Mouse (Mus musculus) spleen, adult 2 months (tissue): Measurements from ENCODE around the gene Slc22a14. TPM values are rescaled to one million over a fixed set of nuclear protein-coding genes. Genes with fewer than 3 reads are reported as not detected.

Source experiments
- DNase-seq, 2 experiments: peaks; one replicate each; pipeline versions ENCODE4 v3.0.0 to v3.0.0-alpha.2; 2012 to 2021; ENCODE audit warnings: low spot score in 2 of 2, low read depth in 1 of 2
- H3K27ac ChIP-seq: fragments of 200-500 bp; 2 replicates; pipeline ENCODE4 v1.5.1; 2012; ENCODE audit warnings: low read length, inconsistent platforms; ENCODE audit not compliant: insufficient read depth
- H3K27me3 ChIP-seq: fragments of 200-500 bp; 2 replicates; pipeline ENCODE4 v1.6.1; 2012; ENCODE audit warnings: mild to moderate bottlenecking, moderate library complexity, low read length, inconsistent platforms; ENCODE audit not compliant: control insufficient read depth, insufficient read depth
- H3K36me3 ChIP-seq: fragments of 200-500 bp; 2 replicates; pipeline ENCODE4 v1.6.1; 2012; ENCODE audit warnings: mild to moderate bottlenecking, low read length, inconsistent platforms; ENCODE audit not compliant: control insufficient read depth, insufficient read depth
- H3K4me1 ChIP-seq: fragments of 200-500 bp; 2 replicates; pipeline ENCODE4 v1.6.1; 2011; ENCODE audit warnings: inconsistent platforms; ENCODE audit not compliant: control insufficient read depth, insufficient read depth, insufficient read length
- H3K4me3 ChIP-seq: fragments of 200-500 bp; 2 replicates; pipeline ENCODE4 v1.5.1; 2011; ENCODE audit warnings: mild to moderate bottlenecking, inconsistent platforms; ENCODE audit not compliant: insufficient read depth, insufficient read length; ENCODE audit errors: extremely low read depth
- CTCF ChIP-seq: fragments of 200-500 bp; IDR thresholded peaks from 2 replicates; pipeline ENCODE4 v1.5.1; 2011; ENCODE audit warnings: mild to moderate bottlenecking, inconsistent platforms; ENCODE audit not compliant: insufficient read depth, insufficient read length, insufficient replicate concordance; ENCODE audit errors: extremely low read depth
- POLR2A ChIP-seq: fragments of 200-500 bp; IDR thresholded peaks from 2 replicates; pipeline ENCODE4 v1.6.1; 2011; ENCODE audit warnings: low read depth, low read length, inconsistent platforms
- WGBS: fragments of 180-500 bp; shearing (Covaris S2); methylation state at CpG from one replicate; pipeline ENCODE4 v1.1.7; 2018; 5-methylcytosine and 5-hydroxymethylcytosine counted together
- polyA plus RNA-seq: library from polyadenylated mRNA; depleted of rRNA; stranded (reverse); fragments of >200 nt; gene quantifications from 2 replicates; pipeline ENCODE4 v1.2.3, GENCODE M21; 2012

Slc22a14 gene
- polyA plus RNA-seq, 1 experiment, result 0.22 TPM

DNA sequence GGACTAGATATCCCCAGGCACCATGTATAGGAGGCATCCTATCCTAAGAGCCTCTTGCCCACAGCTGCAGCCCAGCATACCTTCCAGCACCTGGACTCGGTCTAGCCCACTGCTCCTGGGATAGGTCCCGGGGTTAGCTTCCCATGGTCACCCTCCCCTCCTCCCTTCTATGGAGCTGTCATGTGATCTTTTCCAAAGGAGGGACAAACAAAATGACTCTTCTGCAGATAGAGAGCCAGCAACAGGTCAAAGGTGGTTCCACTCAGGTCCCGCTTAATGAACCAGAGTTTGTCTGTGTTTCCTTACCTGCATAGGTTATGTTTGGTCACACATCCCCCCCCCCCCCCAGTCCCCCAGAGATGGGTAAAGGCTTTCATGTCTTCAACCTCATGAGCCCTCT lies 14.8 kb downstream of the Slc22a14 start:
- peaks cover 21% of the 10 kb centered on the region for H3K36me3 ChIP-seq
- whole genome bisulfite sequencing, result 96% methylated on average over 3 of the region's 3 CpGs
- H3K4me3 ChIP-seq, result no peak overlapping the region
- H3K4me1 ChIP-seq, result no peaks in the 10 kb centered on the region
- no peak for TF ChIP-seq CTCF
- TF ChIP-seq POLR2A, result no peak
- no peak for DNase-seq
- no peaks in the 10 kb centered on the region for H3K27me3 ChIP-seq
- H3K27ac ChIP-seq, result no peak overlapping the region

DNA sequence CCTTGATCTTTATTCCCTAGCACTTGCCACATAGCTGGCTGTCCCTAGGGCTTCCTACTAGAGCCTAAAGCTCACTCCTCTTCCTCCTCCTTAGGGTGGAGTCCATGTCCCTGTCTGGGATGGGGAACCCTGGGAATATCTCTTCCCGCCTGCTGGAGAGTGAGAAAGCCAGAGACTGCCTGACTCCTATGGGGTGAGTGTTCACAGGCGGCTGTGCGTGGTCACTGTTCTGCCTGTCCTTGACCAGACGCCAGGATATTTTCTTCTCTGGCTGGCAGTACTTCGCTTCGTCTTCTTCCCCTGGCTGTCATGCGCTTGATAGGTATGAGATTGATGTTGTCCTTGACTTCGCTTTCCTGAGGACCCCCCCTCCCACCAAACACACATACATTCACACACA lies 19.0 kb downstream of the Slc22a14 start:
- no peak for DNase-seq
- H3K27me3 ChIP-seq, result no peaks in the 10 kb centered on the region
- H3K4me3 ChIP-seq, result no peak overlapping the region
- WGBS, result 94% methylated on average over 8 of the region's 8 CpGs
- no peak for TF ChIP-seq POLR2A
- TF ChIP-seq CTCF, result no peak
- H3K36me3 ChIP-seq, result peaks cover 28% of the 10 kb centered on the region
- no peak overlapping the region for H3K27ac ChIP-seq
- peaks cover 4% of the 10 kb centered on the region; the same call in 1 of the 2 replicates for H3K4me1 ChIP-seq

DNA sequence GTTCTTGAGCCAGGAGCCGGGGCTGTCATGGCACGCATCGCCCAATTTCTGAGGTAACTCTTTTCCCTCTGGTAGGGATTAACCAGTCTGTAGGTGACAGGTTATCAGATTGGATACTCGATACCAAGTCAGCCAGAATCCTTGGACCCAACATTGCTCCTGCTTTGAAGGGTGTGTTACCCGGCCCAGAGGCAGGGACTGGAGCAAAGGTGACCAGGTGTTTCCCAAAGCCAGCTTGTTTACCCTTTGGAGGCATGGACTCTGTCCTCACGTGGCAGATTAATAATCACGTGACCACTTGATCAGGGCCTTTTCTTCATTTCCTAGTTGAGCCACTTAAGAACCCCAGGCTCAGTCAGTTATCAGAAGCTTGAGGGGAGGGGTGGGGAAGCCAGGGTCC lies 22.6 kb downstream of the Slc22a14 start:
- TF ChIP-seq CTCF (no peak), POLR2A (no peak)
- Histone ChIP-seq H3K36me3 (peaks cover 20% of the 10 kb centered on the region), H3K27me3 (no peaks in the 10 kb centered on the region), H3K4me1 (peaks cover 8% of the 10 kb centered on the region; the same call in 1 of the 2 replicates), H3K4me3 (no peak overlapping the region), H3K27ac (no peak overlapping the region)
- no peak for DNase-seq
- WGBS, result 90% methylated on average over 7 of the region's 7 CpGs

DNA sequence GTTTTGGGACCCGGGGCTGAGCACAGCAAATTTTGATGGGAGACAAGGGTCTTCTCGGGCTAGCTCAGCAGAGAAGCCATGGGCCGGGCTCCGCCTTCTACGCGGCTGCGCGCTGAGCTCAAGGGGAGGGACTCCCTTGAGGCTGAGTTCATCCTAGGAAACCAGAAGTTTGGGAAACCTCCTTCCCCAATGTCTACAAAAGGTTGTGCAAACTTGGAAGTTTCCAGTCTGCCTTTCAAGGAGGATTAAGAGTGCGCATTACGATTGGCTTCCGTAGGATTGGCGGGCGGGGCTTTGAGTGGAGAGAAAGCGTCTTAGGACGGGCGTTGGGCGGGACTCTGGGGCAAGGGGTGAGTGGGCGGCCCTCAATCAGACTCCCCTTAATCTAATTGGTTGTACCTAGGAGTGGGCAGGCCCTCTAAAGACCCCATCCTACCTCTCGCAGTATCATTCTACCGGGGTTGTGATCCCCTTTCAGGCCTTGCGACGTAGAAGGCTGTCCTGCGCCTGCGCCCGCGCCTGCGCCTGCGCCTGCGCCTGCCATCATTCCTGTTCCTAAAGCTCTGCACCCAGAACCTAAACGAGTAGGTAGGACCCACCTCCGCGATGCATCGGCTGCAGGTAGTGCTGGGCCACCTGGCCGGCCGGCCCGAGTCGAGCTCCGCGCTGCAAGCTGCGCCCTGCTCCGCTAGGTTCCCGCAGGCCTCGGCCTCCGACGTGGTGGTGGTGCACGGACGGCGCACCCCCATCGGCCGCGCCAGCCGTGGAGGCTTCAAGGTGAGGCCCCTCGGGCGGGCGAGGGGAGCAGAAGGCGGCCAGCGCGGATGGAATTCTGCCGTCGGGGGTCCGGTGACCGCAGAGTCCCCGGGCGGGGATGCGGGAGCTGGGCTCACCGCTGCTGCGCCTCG lies 24.2 kb downstream of the Slc22a14 start, which contains the start of gene Myd88:
Gene Myd88, minus strand, starts transcription at position 503 of the 908 bp plus-strand sequence.
- peak within 1 kb of the TSS; percentile 75 for H3K27ac ChIP-seq
- peaks cover 8% of the 10 kb centered on the region; the same call in 1 of the 2 replicates for H3K4me1 ChIP-seq
- WGBS, result 1% methylated on average over 68 of the region's 68 CpGs
- no peaks in the 10 kb centered on the region for H3K27me3 ChIP-seq
- peak within 1 kb of the TSS; percentile 92 for H3K4me3 ChIP-seq
- peaks cover 21% of the 10 kb centered on the region for H3K36me3 ChIP-seq
- no peak; the same call in 1 of the 2 replicates for TF ChIP-seq POLR2A
- peak; percentile 91 to 93 for DNase-seq

DNA sequence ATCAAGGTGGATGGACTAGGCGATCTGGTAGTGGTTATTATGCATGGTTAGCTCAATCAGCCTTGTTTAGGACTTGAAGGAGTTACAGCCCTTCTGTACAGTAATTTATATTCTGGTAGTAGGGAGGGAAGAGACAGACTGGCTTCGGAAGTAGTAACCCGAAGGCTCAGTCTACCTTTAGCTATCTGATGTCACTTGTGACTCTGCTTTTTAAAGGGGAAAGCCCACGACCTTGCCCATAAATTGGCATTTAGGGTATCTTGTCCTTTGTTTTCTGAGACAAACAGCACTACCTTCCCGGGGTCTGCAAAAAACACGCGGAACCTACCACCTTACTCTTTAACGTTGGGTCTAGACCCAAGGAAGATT lies 25.2 kb downstream of the Slc22a14 start:
- peaks cover 14% of the 10 kb centered on the region for H3K36me3 ChIP-seq
- 0% methylated on average over 8 of the region's 8 CpGs for WGBS
- TF ChIP-seq POLR2A, result no peak
- no peak for TF ChIP-seq CTCF

DNA sequence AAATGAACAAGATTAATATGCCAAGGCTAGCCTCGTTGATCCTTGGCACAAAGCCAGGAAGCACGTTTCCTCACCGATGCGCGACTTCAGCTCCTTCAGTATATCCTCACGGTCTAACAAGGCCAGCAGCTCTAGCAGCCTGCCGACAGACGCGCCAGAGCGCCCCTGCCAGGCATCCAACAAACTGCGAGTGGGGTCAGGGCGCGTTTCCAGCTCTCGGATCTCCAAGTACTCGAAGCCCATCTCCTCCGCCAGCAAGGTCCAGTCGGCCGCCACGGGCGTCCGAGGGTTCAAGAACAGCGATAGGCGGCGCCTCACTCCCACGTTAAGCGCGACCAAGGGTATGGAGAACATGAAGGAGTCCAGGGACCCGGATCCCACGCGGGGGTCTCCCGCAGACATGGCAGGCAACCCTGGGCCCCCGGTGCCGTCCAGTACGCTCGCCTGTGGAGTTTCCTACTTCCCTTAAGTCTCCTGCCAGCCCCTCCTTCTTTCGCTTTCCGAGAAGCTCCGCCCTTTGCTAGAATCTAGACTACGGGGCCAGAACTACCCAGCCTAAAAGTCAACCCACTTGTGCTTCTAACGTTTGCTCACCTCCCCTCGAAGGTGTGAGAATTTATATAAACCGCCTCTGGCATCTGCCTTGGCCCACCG lies 25.7 kb downstream of the Slc22a14 start, which contains the start of gene Acaa1a:
Gene Acaa1a, plus strand, starts transcription at position 119 of the 654 bp plus-strand sequence.
- Histone ChIP-seq H3K27me3 (no peaks in the 10 kb centered on the region), H3K4me3 (peak within 1 kb of the TSS; percentile 92), H3K27ac (peak within 1 kb of the TSS; percentile 75), H3K36me3 (peaks cover 12% of the 10 kb centered on the region), H3K4me1 (peaks cover 8% of the 10 kb centered on the region; the same call in 1 of the 2 replicates)
- WGBS, result under 1% methylated on average over 43 of the region's 43 CpGs
- TF ChIP-seq POLR2A, result peak; percentile 38
- TF ChIP-seq CTCF, result no peak
- peak; percentile 46 to 66 for DNase-seq

More for the DNA sequence above, 25.2 kb downstream of the Slc22a14 start:
- H3K4me3 ChIP-seq, result peak overlapping the region; percentile 92
- H3K27me3 ChIP-seq, result no peaks in the 10 kb centered on the region
- H3K4me1 ChIP-seq, result peaks cover 8% of the 10 kb centered on the region; the same call in 1 of the 2 replicates
- peak overlapping the region; percentile 75 for H3K27ac ChIP-seq
- DNase-seq, result no peak

DNA sequence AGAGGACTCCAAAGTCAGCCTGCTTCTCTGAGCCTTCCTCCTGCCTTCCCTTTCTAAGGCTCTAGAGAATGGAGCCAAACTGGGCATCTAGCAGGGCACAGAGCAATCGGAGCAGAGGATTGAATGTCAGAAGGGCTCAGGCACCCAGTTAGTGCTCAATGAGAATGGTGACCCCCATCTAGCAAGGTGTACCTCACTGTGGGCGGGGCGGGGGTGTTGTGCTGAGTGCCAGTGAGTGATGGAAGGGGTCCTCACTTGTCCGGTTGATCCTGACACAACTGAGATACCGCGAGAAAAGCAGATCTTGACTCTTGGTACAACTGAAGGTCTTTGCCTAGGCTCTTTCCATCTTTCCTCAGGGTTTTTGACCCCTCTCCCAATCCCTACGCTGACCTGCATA lies 26.2 kb downstream of the Slc22a14 start:
- DNase-seq, result no peak
- H3K27me3 ChIP-seq, result no peaks in the 10 kb centered on the region
- peak overlapping the region; percentile 92 for H3K4me3 ChIP-seq
- H3K27ac ChIP-seq, result no peak overlapping the region
- TF ChIP-seq CTCF (no peak), POLR2A (no peak)
- peaks cover 9% of the 10 kb centered on the region for H3K36me3 ChIP-seq
- H3K4me1 ChIP-seq, result peaks cover 12% of the 10 kb centered on the region; the same call in 1 of the 2 replicates
- WGBS, result 39% methylated on average over 7 of the region's 7 CpGs
